Mouse (Mus musculus) embryonic facial prominence, embryonic 11.5 days (tissue): Measurements from ENCODE around the gene Eif4b. TPM values are rescaled to one million over a fixed set of nuclear protein-coding genes. Genes with fewer than 3 reads are reported as not detected.

Source experiments
- ATAC-seq: fragments of 200-750 bp; cut with Nextera tagmentation; replicated peaks from 2 replicates; pipeline ENCODE4 v1.8.0; 2017; ENCODE audit warnings: low read depth; ENCODE audit not compliant: insufficient number of reproducible peaks, low FRiP score, low TSS enrichment
- DNase-seq: peaks from one replicate; pipeline ENCODE4 v3.0.0-alpha.2; 2015; ENCODE audit warnings: low spot score
- H3K27ac ChIP-seq: fragments of 300-500 bp; sonication (generic); replicated peaks from 2 replicates; pipeline ENCODE4 v1.5.1; 2014; ENCODE audit warnings: mild to moderate bottlenecking, low read depth, low read length, control low read depth
- H3K27me3 ChIP-seq: fragments of 300-500 bp; sonication (generic); 2 replicates; pipeline ENCODE4 v1.6.1; 2014; ENCODE audit warnings: mild to moderate bottlenecking, low read length, moderate library complexity, mixed read lengths; ENCODE audit not compliant: control insufficient read depth, insufficient read depth
- H3K36me3 ChIP-seq: fragments of 300-500 bp; sonication (generic); replicated peaks from 2 replicates; pipeline ENCODE4 v1.6.1; 2014; ENCODE audit warnings: low read depth, mild to moderate bottlenecking, low read length, moderate library complexity, mixed read lengths; ENCODE audit not compliant: control insufficient read depth, insufficient read depth
- H3K4me1 ChIP-seq: fragments of 300-500 bp; sonication (generic); 2 replicates; pipeline ENCODE4 v1.6.1; 2014; ENCODE audit warnings: low read length, mixed read lengths; ENCODE audit not compliant: control insufficient read depth, insufficient read depth
- H3K4me2 ChIP-seq: fragments of 300-500 bp; sonication (generic); 2 replicates; pipeline ENCODE4 v1.6.1; 2014; ENCODE audit warnings: low read depth, mild to moderate bottlenecking, control low read depth, low read length, moderate library complexity
- H3K4me3 ChIP-seq: fragments of 300-500 bp; sonication (generic); 2 replicates; pipeline ENCODE4 v1.5.1; 2014; ENCODE audit warnings: low read depth, low read length, control low read depth
- H3K9ac ChIP-seq: fragments of 300-500 bp; sonication (generic); replicated peaks from 2 replicates; pipeline ENCODE4 v1.6.1; 2014; ENCODE audit warnings: mild to moderate bottlenecking, control low read depth, low read length
- H3K9me3 ChIP-seq: fragments of 300-500 bp; sonication (generic); replicated peaks from 2 replicates; pipeline ENCODE4 v1.6.1; 2016; ENCODE audit warnings: mild to moderate bottlenecking, low read length, inconsistent platforms, mixed read lengths; ENCODE audit not compliant: control insufficient read depth
- whole genome bisulfite sequencing: fragments of 180-500 bp; shearing (Covaris S2); extraction: QIAGEN DNeasy Blood & Tissue Kit; methylation state at CpG from one replicate; pipeline ENCODE4 v1.1.7; 2014; 5-methylcytosine and 5-hydroxymethylcytosine counted together
- polyA plus RNA-seq: library from polyadenylated mRNA; unstranded; fragments of >200 nt; fragmentation: Nextera tagmentation; extraction: Ambion mirVana; gene quantifications from 2 replicates; pipeline ENCODE4 v1.2.1, GENCODE M21; 2014

Gene Eif4b
- polyA plus RNA-seq, 1 experiment from 2014 or later = 130 TPM

GRCm38 (mm10) chr15:102106754-102107456, 33.3 kb downstream of the Eif4b start:
- ATAC-seq = no peak
- H3K9ac ChIP-seq = no peak overlapping the region
- H3K9me3 ChIP-seq = no peaks in the 10 kb centered on the region
- no peak overlapping the region for H3K27ac ChIP-seq
- 9% methylated on average over 38 of the region's 38 CpGs for WGBS
- H3K4me1 ChIP-seq = peaks cover 27% of the 10 kb centered on the region
- peak overlapping the region; percentile 57 for H3K4me2 ChIP-seq
- H3K36me3 ChIP-seq = no peaks in the 10 kb centered on the region; the same call in 1 of the 2 replicates
- H3K27me3 ChIP-seq = no peaks in the 10 kb centered on the region; the same call in 1 of the 2 replicates
- peak; percentile 53 for DNase-seq
- H3K4me3 ChIP-seq = peak overlapping the region; percentile 26

GRCm38 (mm10) chr15:102107689-102108573, 34.4 kb downstream of the Eif4b start:
- no peaks in the 10 kb centered on the region; the same call in 1 of the 2 replicates for H3K36me3 ChIP-seq
- no peak overlapping the region for H3K4me2 ChIP-seq

GRCm38 (mm10) chr15:102108651-102109525, 35.3 kb downstream of the Eif4b start:
- ATAC-seq (no peak; the same call in 1 of the 2 replicates), DNase-seq (peak; percentile 81)
- Histone ChIP-seq H3K36me3 (no peaks in the 10 kb centered on the region; the same call in 1 of the 2 replicates), H3K27ac (no peak overlapping the region), H3K4me2 (no peak overlapping the region), H3K9ac (no peak overlapping the region), H3K4me3 (no peak overlapping the region), H3K4me1 (peaks cover 10% of the 10 kb centered on the region), H3K27me3 (no peaks in the 10 kb centered on the region; the same call in 1 of the 2 replicates), H3K9me3 (no peaks in the 10 kb centered on the region)
- 52% methylated on average over 18 of the region's 18 CpGs for WGBS

More at GRCm38 (mm10) chr15:102107689-102108573, 34.4 kb downstream of the Eif4b start:
- H3K9me3 ChIP-seq = no peaks in the 10 kb centered on the region
- no peaks in the 10 kb centered on the region; the same call in 1 of the 2 replicates for H3K27me3 ChIP-seq
- DNase-seq (peak; percentile 83), ATAC-seq (no peak)
- no peak overlapping the region for H3K4me3 ChIP-seq
- 42% methylated on average over 13 of the region's 13 CpGs for WGBS
- H3K9ac ChIP-seq = no peak overlapping the region
- H3K27ac ChIP-seq = no peak overlapping the region
- peaks cover 16% of the 10 kb centered on the region for H3K4me1 ChIP-seq

- Histone ChIP-seq H3K4me1 (peaks cover 8% of the 10 kb centered on the region), H3K4me3 (no peak overlapping the region), H3K9ac (no peak overlapping the region), H3K4me2 (no peak overlapping the region), H3K27me3 (no peaks in the 10 kb centered on the region; the same call in 1 of the 2 replicates), H3K27ac (no peak overlapping the region), H3K36me3 (no peaks in the 10 kb centered on the region; the same call in 1 of the 2 replicates), H3K9me3 (no peaks in the 10 kb centered on the region)
- ATAC-seq = no peak
- WGBS = 95% methylated on average over 7 of the region's 7 CpGs
- DNase-seq = no peak
These were observed 36.7 kb downstream of the Eif4b start for GRCm38 (mm10) chr15:102110271-102110670.

GRCm38 (mm10) chr15:102110701-102111494, 37.3 kb downstream of the Eif4b start:
- no peak overlapping the region for H3K9ac ChIP-seq
- no peak overlapping the region for H3K4me2 ChIP-seq
- no peaks in the 10 kb centered on the region; the same call in 1 of the 2 replicates for H3K27me3 ChIP-seq
- no peak overlapping the region for H3K4me3 ChIP-seq
- DNase-seq = no peak
- 82% methylated on average over 29 of the region's 29 CpGs for WGBS
- peaks cover 8% of the 10 kb centered on the region for H3K4me1 ChIP-seq
- H3K36me3 ChIP-seq = no peaks in the 10 kb centered on the region; the same call in 1 of the 2 replicates
- no peaks in the 10 kb centered on the region for H3K9me3 ChIP-seq
- no peak for ATAC-seq
- no peak overlapping the region for H3K27ac ChIP-seq

- no peak overlapping the region for H3K27ac ChIP-seq
- H3K27me3 ChIP-seq = no peaks in the 10 kb centered on the region; the same call in 1 of the 2 replicates
- no peak for DNase-seq
- H3K36me3 ChIP-seq = no peaks in the 10 kb centered on the region; the same call in 1 of the 2 replicates
- no peak for ATAC-seq
- H3K4me2 ChIP-seq = no peak overlapping the region
- WGBS = 90% methylated on average over 11 of the region's 11 CpGs
- H3K9ac ChIP-seq = no peak overlapping the region
- no peaks in the 10 kb centered on the region for H3K9me3 ChIP-seq
- peaks cover 5% of the 10 kb centered on the region for H3K4me1 ChIP-seq
- no peak overlapping the region for H3K4me3 ChIP-seq
These were observed 37.9 kb downstream of the Eif4b start for GRCm38 (mm10) chr15:102111495-102111829.

GRCm38 (mm10) chr15:102112181-102112580, 38.6 kb downstream of the Eif4b start:
- Histone ChIP-seq H3K4me3 (no peak overlapping the region), H3K4me1 (peaks cover 2% of the 10 kb centered on the region; the same call in 1 of the 2 replicates), H3K4me2 (no peak overlapping the region), H3K9me3 (no peaks in the 10 kb centered on the region), H3K36me3 (no peaks in the 10 kb centered on the region; the same call in 1 of the 2 replicates), H3K9ac (no peak overlapping the region), H3K27ac (no peak overlapping the region), H3K27me3 (no peaks in the 10 kb centered on the region)
- ATAC-seq (no peak), DNase-seq (no peak)
- WGBS = 90% methylated on average over 6 of the region's 6 CpGs
